Mouse (Mus musculus) c-Kit-positive CD71-positive TER-119-positive erythroid progenitor cells, embryonic 14.5 days (primary cell): ENCODE results near the gene Unc119b.
A peak's percentile ranks its signal among the peaks of the same experiment; 100 is the strongest.
"Not testable (repeated sequence)": the region's sequence is repeated elsewhere in the genome, so short reads cannot be mapped to it uniquely, and the experiment has no call there.

Experiments used
- DNase-seq: peaks from one replicate; pipeline ENCODE4 v3.0.0-alpha.2; 2013; ENCODE audit warnings: low spot score

Unc119b gene

DNA sequence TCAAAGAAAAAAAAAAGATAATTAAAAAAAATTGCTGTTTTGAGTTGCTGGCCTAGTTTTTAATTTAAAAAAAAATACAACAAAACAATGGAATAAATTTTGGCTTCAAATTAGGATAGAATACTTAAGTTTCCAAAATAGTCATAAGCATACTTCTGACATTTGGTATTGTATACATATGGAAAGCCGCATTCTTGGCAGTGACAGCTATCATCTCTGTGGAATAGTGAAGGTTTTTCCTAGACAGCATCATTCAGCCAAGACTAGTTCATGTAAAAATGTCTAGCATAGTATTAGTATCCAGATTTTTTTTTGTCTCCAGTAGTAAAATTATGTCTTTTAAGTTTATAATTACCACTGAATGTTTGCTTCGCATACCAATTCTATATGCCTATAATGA is 49.1 kb downstream of the Unc119b start:
- DNase-seq = no peak

DNA sequence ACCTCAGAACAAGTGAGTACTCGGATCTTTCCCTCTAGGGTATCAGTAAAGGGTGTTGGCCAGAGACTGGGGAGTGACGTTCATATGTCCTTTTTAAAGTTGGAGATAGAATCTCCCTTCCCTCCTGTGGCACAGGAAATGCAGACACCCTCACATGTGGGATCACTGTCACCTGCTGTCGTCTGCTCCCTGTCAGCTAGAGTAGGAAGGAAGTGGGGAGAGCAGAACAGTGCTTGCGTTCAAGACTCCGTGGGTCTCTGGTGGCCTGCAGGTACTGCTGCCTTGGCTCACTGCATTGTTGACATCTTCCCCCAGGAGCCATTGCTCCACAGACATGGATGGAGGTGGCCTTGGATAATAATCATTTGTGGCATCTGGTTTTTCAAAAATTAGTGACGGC is 51.3 kb downstream of the Unc119b start:
- DNase-seq = no peak

DNA sequence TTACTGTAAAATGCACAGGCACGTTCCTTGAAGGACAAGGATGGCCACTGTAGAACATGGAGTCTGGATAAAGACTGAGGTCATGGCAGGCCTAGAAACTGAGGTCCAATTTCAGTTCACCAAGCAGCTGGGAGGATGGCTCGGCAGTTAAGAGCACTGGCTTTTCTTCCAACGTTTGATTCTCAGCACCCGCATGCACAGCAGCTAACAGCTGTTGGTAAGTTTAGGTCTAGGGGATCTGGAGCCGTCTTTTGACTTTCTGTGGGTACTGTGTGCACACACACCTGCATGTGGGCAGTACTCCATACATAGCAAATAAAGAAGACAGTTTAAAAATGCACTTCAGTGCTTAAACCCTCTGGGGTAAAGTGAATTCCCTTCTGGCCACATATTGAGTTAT is 53.1 kb downstream of the Unc119b start:
- DNase-seq = no peak

DNA sequence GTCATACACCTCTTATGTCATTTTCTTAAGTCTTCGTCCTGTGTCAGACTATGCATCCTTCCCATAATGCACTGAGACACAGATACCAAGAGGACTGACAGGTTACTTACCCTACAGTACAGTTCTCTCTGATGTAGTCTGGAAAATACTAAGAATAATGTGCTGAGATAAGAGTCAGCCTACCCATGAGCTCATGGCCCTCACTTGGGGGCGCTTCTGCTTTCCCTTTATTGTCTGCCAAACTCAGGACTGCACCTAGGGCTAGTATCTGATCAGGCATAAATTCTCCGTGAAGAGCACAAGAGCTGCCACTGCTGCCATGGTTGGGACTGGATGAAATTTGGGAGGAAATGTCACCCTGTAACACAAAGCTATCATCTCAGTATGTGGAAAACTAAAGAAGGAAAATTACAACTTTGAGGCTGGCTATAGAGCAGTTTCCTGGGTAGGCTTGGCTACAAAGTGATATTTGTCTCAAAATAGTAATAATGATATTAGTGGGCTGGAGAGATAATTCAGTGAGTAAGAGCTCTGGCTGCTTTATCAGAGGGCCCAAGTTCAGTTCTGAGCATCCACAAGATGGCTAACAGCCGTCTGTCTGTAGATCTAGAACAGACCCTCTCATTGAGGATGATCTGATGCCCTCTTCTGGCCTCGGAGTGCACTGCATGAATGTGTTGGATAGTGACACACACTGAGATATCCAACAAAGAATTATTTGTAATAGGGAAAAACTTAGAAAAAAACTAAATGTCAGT is 58.5 kb downstream of the Unc119b start:
- peak; percentile 83 for DNase-seq

DNA sequence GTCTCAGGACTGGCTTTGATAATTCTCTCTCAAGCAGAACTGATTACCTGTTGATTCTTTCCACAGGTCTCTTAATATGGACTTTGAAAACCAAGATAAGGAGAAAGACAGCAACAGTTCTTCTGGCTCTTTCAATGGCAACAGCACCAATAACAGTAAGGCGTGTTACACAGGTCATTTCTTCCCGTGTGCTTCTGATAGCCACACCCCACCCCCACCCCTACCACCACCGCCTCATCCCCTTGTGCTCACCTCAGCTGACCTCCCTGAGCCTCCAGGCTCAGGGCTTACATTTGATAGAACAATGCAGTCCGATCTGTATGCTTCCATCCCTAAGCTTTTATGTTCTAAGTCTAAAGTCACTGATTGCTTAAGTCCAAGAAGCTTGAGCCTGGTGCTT is 60.0 kb downstream of the Unc119b start:
- DNase-seq = no peak

DNA sequence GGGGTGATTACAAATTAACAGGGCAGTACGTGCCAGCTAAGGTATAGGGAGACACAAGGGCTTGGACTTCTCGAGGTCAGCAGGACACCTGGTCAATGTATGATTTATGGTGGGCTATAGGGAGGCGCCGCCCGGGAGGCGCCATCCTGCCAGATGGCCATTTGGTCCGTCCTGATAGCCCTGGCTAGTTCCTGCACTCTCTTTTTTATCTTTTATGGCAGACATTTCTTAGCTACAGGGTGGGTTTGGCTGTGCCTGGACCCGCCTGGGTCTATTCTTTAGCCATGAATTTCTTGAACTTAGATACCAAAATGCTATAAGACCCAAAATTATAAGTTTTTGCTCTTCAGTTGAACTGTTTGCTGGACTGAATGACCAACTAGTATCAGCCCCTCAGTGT is 61.5 kb downstream of the Unc119b start:
- not testable (repeated sequence) for DNase-seq
